Mouse (Mus musculus): ENCODE data around the gene Pgs1. TPM values are rescaled to one million over a fixed set of nuclear protein-coding genes. Genes with fewer than 3 reads are reported as not detected.

Gene Pgs1
- polyA plus RNA-seq, 1 experiment from 2014 or later, result 58.1 TPM

DNA sequence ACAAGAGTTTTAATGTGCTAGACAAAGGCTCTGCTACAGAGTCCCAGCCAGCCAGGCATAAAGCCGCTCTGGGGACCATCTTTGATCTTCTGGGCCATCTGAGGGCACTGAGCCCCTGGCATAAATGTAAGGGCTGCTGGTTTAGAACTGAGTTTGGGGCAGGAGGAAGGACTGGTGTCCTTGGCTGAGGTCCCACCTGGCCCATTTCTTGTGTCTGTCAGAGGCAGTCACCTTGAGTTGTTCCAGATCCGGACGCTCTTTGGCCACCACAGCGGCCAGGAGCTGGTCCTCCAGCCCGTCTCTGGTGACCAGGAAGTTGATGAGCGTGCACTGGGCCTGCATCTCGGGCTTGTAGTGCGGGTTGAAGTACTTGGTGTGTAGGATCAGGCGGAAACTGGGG lies 56.7 kb downstream of the Pgs1 start:
- ATAC-seq, result no peak
- 83% methylated on average over 9 of the region's 9 CpGs for WGBS

DNA sequence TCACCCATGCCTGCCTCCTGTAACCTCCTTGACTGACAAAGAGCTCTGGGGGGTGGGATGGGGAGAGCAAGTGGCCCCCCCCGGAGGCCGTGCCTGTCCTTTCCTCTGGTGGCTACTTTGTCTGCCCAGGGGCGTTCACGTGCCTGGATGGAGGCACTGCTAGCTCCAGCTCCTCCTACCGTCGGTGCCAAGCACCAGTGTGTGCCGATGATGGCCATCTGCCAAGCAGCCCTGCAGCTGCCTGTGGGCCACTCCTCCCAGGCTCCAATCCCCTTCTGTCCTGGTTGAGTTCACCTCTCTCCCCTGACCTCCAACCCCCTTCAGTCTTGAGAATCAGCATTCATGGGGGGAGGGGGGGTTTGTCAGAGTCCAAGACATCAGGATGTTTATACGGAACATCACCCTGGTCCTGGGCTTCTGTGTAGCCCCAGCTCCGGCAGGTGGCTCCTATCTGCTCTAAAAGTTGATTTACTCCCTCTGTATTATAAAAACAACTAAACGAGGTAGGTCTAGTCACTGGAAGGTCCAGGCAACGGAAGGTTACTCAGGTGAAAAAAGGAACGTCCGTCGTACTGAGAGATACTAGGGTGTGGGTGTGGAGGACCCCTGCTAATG lies 57.3 kb downstream of the Pgs1 start:
- peak; percentile 74; the same call in 1 of the 2 replicates for ATAC-seq
- Histone ChIP-seq H3K9ac (replicated peaks; ENCODE audit: low read depth, low read length) (no peak overlapping the region), H3K36me3 (ENCODE audit: control insufficient read depth, insufficient read depth) (no peaks in the 10 kb centered on the region), H3K4me2 (ENCODE audit: low read length) (no peak overlapping the region), H3K9me3 (ENCODE audit: control insufficient read depth, low read length) (no peaks in the 10 kb centered on the region), H3K27ac (ENCODE audit: low read length) (no peak overlapping the region), H3K27me3 (replicated peaks; ENCODE audit: control insufficient read depth, insufficient read depth, low read length) (no peaks in the 10 kb centered on the region), H3K4me1 (replicated peaks; ENCODE audit: control insufficient read depth, insufficient read depth, low read length) (peaks cover 7% of the 10 kb centered on the region), H3K4me3 (replicated peaks; ENCODE audit: low read length) (no peak overlapping the region)
- WGBS, result 41% methylated on average over 14 of the region's 14 CpGs

More for the DNA sequence above, 56.7 kb downstream of the Pgs1 start:
- Histone ChIP-seq H3K4me2 (ENCODE audit: low read length) (no peak overlapping the region), H3K9ac (replicated peaks; ENCODE audit: low read depth, low read length) (no peak overlapping the region), H3K36me3 (ENCODE audit: control insufficient read depth, insufficient read depth) (no peaks in the 10 kb centered on the region), H3K4me3 (replicated peaks; ENCODE audit: low read length) (no peak overlapping the region), H3K9me3 (ENCODE audit: control insufficient read depth, low read length) (no peaks in the 10 kb centered on the region), H3K27ac (ENCODE audit: low read length) (no peak overlapping the region), H3K27me3 (replicated peaks; ENCODE audit: control insufficient read depth, insufficient read depth, low read length) (no peaks in the 10 kb centered on the region), H3K4me1 (replicated peaks; ENCODE audit: control insufficient read depth, insufficient read depth, low read length) (peaks cover 7% of the 10 kb centered on the region)

DNA sequence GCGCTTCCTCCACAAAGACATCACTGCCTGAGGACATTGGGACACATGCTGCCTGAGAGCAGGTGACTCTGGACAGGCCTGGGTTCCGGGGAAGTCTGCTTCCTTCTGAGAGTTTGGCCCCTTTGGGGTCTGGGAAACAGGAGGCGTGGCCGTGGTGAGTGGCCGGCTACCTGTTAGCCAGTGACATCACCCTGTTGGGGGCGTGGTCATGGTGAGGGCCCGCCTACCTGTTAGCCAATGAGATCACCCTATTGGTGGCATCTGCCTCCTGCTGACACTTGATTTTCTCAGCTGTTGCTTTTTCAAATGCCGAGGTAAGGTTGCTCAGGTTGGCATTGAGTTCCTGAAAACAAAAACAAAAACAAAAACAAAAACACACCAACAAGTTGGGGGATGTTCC lies 63.5 kb downstream of the Pgs1 start:
- no peak overlapping the region for H3K9ac ChIP-seq (replicated peaks; ENCODE audit: low read depth, low read length)
- H3K4me1 ChIP-seq (replicated peaks; ENCODE audit: control insufficient read depth, insufficient read depth, low read length), result no peaks in the 10 kb centered on the region
- no peaks in the 10 kb centered on the region for H3K9me3 ChIP-seq (ENCODE audit: control insufficient read depth, low read length)
- H3K4me2 ChIP-seq (ENCODE audit: low read length), result no peak overlapping the region
- no peak overlapping the region for H3K4me3 ChIP-seq (replicated peaks; ENCODE audit: low read length)
- H3K27me3 ChIP-seq (replicated peaks; ENCODE audit: control insufficient read depth, insufficient read depth, low read length), result no peaks in the 10 kb centered on the region
- ATAC-seq, result no peak
- no peak overlapping the region for H3K27ac ChIP-seq (ENCODE audit: low read length)
- WGBS, result 36% methylated on average over 8 of the region's 8 CpGs
- no peaks in the 10 kb centered on the region for H3K36me3 ChIP-seq (ENCODE audit: control insufficient read depth, insufficient read depth)

DNA sequence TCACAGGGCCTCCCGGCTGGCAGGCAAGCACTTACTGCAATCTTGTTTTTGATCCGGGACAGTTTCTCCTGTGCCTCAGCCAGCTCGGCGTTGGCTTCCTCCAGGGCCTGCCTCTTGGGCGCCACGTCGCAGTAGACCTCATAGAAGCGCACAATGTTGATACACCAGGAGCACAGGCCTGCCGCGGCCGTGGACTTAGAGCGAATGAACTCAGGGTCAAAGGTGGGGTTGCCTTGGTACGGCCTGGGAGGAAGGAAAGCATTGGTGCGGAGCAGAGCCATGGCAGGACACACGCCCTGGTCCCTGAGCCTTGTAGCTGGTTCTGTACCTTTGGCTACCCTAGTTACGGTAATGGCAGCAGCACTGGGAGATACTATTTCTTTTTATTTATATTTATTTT lies 64.1 kb downstream of the Pgs1 start:
- no peak overlapping the region for H3K4me3 ChIP-seq (replicated peaks; ENCODE audit: low read length)
- 87% methylated on average over 16 of the region's 16 CpGs for WGBS

DNA sequence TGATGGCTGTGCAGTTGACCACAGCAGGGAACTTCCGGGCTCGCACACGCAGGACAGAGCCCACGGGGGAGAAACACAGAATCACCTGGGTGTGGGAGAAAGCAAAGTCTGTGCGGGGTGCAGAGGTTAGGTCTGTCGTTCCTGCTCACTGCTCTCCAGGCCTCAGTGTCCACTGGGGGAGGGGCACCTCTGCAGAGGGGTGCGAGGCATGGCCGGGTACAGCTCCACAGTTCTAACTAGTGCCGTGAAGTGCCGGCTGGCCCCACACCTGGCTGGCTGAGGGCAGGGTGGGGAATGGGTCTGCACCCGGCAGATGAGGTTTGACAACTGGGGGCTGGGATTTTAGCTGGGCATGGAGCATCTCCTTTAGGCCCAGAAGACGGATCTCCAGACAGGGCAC lies 72.3 kb downstream of the Pgs1 start:
- 78% methylated on average over 12 of the region's 12 CpGs for WGBS
- H3K9me3 ChIP-seq (ENCODE audit: control insufficient read depth, low read length), result no peaks in the 10 kb centered on the region
- no peaks in the 10 kb centered on the region for H3K36me3 ChIP-seq (ENCODE audit: control insufficient read depth, insufficient read depth)
- H3K4me3 ChIP-seq (replicated peaks; ENCODE audit: low read length), result no peak overlapping the region
- H3K9ac ChIP-seq (replicated peaks; ENCODE audit: low read depth, low read length), result no peak overlapping the region
- H3K27me3 ChIP-seq (replicated peaks; ENCODE audit: control insufficient read depth, insufficient read depth, low read length), result no peaks in the 10 kb centered on the region
- H3K27ac ChIP-seq (ENCODE audit: low read length), result no peak overlapping the region
- no peak for ATAC-seq
- H3K4me1 ChIP-seq (replicated peaks; ENCODE audit: control insufficient read depth, insufficient read depth, low read length), result no peaks in the 10 kb centered on the region
- H3K4me2 ChIP-seq (ENCODE audit: low read length), result no peak overlapping the region

More for the DNA sequence above, 64.1 kb downstream of the Pgs1 start:
- ATAC-seq, result no peak
- H3K9me3 ChIP-seq (ENCODE audit: control insufficient read depth, low read length), result no peaks in the 10 kb centered on the region
- H3K4me1 ChIP-seq (replicated peaks; ENCODE audit: control insufficient read depth, insufficient read depth, low read length), result no peaks in the 10 kb centered on the region
- H3K4me2 ChIP-seq (ENCODE audit: low read length), result no peak overlapping the region
- no peaks in the 10 kb centered on the region for H3K36me3 ChIP-seq (ENCODE audit: control insufficient read depth, insufficient read depth)
- no peak overlapping the region for H3K9ac ChIP-seq (replicated peaks; ENCODE audit: low read depth, low read length)
- no peaks in the 10 kb centered on the region for H3K27me3 ChIP-seq (replicated peaks; ENCODE audit: control insufficient read depth, insufficient read depth, low read length)
- H3K27ac ChIP-seq (ENCODE audit: low read length), result no peak overlapping the region

DNA sequence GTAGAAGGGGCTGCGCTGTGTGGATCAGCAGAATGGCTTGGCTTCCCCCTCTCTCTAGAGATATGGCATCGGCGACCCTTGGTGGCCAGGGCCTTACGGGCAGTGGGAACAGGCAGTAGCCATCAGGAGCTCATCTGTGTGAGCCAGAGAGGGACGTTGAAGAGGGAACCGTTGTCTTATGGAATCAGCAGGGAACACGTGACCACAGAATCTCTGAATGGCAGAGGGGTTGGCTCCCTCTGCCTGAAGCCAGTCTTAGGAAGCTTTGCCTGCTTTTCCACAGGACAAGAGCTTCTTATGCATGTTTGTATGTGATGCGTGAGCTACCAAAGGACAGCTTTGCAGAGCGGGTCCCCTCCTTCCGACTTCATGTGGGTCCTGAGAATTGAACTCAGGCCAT lies 72.8 kb downstream of the Pgs1 start:
- H3K4me3 ChIP-seq (replicated peaks; ENCODE audit: low read length), result no peak overlapping the region
- H3K9ac ChIP-seq (replicated peaks; ENCODE audit: low read depth, low read length), result no peak overlapping the region
- no peaks in the 10 kb centered on the region for H3K4me1 ChIP-seq (replicated peaks; ENCODE audit: control insufficient read depth, insufficient read depth, low read length)
- 64% methylated on average over 10 of the region's 10 CpGs for WGBS
- H3K4me2 ChIP-seq (ENCODE audit: low read length), result no peak overlapping the region
- H3K27ac ChIP-seq (ENCODE audit: low read length), result no peak overlapping the region
- no peaks in the 10 kb centered on the region for H3K36me3 ChIP-seq (ENCODE audit: control insufficient read depth, insufficient read depth)
- H3K27me3 ChIP-seq (replicated peaks; ENCODE audit: control insufficient read depth, insufficient read depth, low read length), result no peaks in the 10 kb centered on the region
- H3K9me3 ChIP-seq (ENCODE audit: control insufficient read depth, low read length), result no peaks in the 10 kb centered on the region
- ATAC-seq, result no peak

DNA sequence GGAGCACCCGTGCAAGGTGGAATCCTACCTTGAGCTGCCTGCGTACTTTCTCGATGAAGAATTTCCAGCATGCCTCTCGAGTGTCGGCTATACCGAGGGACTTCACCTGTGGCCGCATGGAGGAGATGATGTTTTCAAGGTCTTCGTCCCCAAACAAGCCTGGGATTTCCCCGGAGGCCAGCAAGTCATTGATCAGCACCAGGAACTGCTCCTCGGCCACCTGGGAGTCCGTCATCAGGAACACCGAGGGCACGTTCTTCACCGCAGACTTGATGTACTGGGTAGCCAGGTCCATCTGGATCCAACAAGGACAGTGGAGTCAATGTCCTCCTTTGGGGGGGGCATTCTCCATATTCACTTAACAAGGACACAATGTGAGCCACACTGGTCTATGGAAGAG lies 73.9 kb downstream of the Pgs1 start:
- no peak overlapping the region for H3K9ac ChIP-seq (replicated peaks; ENCODE audit: low read depth, low read length)
- no peak for ATAC-seq
- no peaks in the 10 kb centered on the region for H3K36me3 ChIP-seq (ENCODE audit: control insufficient read depth, insufficient read depth)
- H3K27ac ChIP-seq (ENCODE audit: low read length), result no peak overlapping the region
- H3K9me3 ChIP-seq (ENCODE audit: control insufficient read depth, low read length), result no peaks in the 10 kb centered on the region
- no peak overlapping the region for H3K4me2 ChIP-seq (ENCODE audit: low read length)
- H3K27me3 ChIP-seq (replicated peaks; ENCODE audit: control insufficient read depth, insufficient read depth, low read length), result no peaks in the 10 kb centered on the region
- no peak overlapping the region for H3K4me3 ChIP-seq (replicated peaks; ENCODE audit: low read length)
- WGBS, result 86% methylated on average over 14 of the region's 14 CpGs
- no peaks in the 10 kb centered on the region for H3K4me1 ChIP-seq (replicated peaks; ENCODE audit: control insufficient read depth, insufficient read depth, low read length)

DNA sequence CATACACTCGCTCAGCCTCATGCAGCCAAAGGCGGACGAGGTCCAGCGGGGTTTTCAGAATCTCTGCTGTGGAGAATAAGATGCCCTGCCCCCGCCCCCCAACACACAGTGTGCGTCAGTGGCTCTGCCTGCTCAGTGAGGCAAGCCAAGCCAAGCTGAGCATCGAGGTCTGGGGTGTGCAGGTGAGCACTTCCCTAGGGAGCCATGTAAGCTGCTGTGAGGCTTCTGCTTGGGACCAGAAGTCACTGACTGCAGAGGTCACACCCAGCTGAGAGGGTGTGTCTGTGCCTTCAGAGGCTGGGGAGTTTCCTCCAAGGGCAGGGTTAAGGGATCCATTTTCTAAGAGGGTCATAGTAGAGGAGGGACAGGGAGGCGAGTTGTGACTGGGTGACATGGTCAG lies 81.5 kb downstream of the Pgs1 start:
- no peak overlapping the region for H3K27ac ChIP-seq (ENCODE audit: low read length)
- no peak overlapping the region for H3K4me2 ChIP-seq (ENCODE audit: low read length)
- no peaks in the 10 kb centered on the region for H3K27me3 ChIP-seq (replicated peaks; ENCODE audit: control insufficient read depth, insufficient read depth, low read length)
- 72% methylated on average over 8 of the region's 8 CpGs for WGBS
- H3K9ac ChIP-seq (replicated peaks; ENCODE audit: low read depth, low read length), result no peak overlapping the region
- no peak for ATAC-seq
- no peaks in the 10 kb centered on the region for H3K9me3 ChIP-seq (ENCODE audit: control insufficient read depth, low read length)
- no peak overlapping the region for H3K4me3 ChIP-seq (replicated peaks; ENCODE audit: low read length)
- H3K4me1 ChIP-seq (replicated peaks; ENCODE audit: control insufficient read depth, insufficient read depth, low read length), result no peaks in the 10 kb centered on the region
- H3K36me3 ChIP-seq (ENCODE audit: control insufficient read depth, insufficient read depth), result no peaks in the 10 kb centered on the region

DNA sequence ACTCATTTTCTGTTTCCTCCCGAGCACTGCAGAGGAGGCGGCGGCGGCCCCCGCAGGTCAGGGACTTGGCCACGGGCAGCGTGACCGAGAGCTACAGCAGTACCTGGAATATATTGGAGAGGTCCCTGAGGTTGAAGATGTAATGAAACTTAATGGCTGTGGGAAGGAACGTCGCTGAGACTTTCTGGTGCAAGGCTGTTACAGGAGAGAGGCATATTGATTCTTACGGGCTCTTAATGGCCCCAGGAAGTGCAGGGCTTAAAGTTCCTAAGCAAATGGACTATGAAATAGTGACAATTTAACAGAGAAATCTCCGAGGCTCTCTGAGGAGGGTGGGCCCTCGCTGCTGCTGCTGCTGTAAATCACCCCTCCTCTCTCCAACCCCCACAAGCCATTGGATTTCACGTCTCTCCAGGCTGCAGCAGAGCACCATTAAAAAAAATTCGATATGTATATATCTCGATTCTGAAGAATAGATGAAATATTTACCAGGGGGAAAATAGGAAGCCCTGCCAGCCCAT lies 82.8 kb downstream of the Pgs1 start:
- no peak overlapping the region for H3K27ac ChIP-seq (ENCODE audit: low read length)
- ATAC-seq, result no peak
- H3K4me2 ChIP-seq (ENCODE audit: low read length), result no peak overlapping the region
- H3K27me3 ChIP-seq (replicated peaks; ENCODE audit: control insufficient read depth, insufficient read depth, low read length), result no peaks in the 10 kb centered on the region
- no peaks in the 10 kb centered on the region for H3K36me3 ChIP-seq (ENCODE audit: control insufficient read depth, insufficient read depth)
- no peaks in the 10 kb centered on the region for H3K9me3 ChIP-seq (ENCODE audit: control insufficient read depth, low read length)
- no peak overlapping the region for H3K9ac ChIP-seq (replicated peaks; ENCODE audit: low read depth, low read length)
- WGBS, result 87% methylated on average over 16 of the region's 16 CpGs
- no peaks in the 10 kb centered on the region for H3K4me1 ChIP-seq (replicated peaks; ENCODE audit: control insufficient read depth, insufficient read depth, low read length)
- no peak overlapping the region for H3K4me3 ChIP-seq (replicated peaks; ENCODE audit: low read length)

Measured in forebrain, embryonic 16.5 days (tissue).